Mouse (Mus musculus): ENCODE measurements at regions not wholly inside any gene's neighbourhood (a gene's known extent, or its start where the extent isn't known, plus 50 kb on each side); places are given as distances from the start of the nearest gene placed in this dataset.

GRCm38 (mm10) chr8:10722742-10723141 is 285.5 kb downstream of the Irs2 start:
- intact Hi-C loops (cut with DNase I): no loop called here
- no peak for DNase-seq

DNA sequence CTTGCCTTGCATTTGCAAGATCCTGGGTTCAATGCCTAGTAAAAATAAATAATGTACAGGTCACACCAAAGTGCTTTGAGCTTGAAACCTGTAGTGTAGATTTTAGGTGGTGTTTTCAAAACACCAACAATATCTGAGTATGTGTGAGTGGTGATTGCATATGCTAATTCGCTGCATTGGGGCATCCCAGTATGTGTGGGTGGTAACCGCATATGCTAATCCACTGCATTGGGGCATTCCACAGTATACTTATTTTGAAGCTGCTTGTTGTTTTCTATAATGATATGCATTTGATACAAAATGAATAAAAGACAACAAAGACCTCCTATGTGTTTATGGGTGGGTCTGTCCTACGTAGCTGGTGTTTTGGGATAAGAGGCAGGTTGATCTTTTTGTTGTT is 285.9 kb downstream of the Irs2 start:
- DNase-seq: no peak
- intact Hi-C loops (cut with DNase I): no loop called here

GRCm38 (mm10) chr8:10721146-10721862 is 287.0 kb downstream of the Irs2 start:
- intact Hi-C loops (cut with DNase I): no loop called here
- DNase-seq: no peak

DNA sequence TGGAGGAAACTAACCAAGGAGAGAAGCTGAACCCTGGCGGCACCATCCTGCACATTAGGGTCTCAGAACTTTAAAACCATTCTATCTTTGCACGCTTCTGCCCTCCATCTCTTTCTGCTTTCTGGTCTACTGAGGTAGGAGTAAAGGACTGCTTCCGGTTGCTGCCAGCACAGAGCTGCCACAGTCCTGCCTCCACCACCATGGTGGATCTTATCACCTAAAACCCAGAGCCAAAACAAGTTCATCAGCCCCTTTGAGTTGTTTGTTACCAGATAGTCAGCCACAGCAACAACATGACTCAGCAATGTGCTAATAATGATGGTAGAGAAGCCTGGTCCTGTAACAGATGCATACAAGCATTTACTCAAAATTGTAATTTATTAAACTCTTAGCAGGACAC is 287.9 kb downstream of the Irs2 start:
- intact Hi-C loops (cut with DNase I): no loop called here
- DNase-seq: no peak

DNA sequence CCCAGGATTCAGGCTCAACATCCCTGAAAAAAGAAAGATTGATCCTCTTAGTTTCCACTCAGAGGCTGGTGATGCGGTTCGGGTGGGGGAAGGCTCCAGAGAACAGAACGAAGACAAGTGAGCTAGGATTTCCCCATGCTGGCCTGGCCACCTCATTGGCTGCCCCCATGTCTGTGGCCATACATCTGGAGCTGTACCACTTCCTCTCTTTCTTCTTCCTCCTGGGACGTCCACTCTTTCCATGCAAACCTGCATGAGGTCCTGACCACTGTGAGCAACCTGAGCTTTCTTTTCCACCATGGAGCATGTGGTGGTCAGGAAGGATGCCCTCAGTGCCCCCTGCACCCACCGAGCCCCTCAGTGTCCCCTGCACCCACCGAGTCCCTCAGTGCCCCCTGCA is 288.8 kb downstream of the Irs2 start:
- intact Hi-C loops (cut with DNase I): no loop called here
- DNase-seq: no peak

GRCm38 (mm10) chr8:10717297-10717696 is 291.0 kb downstream of the Irs2 start:
- no peak for DNase-seq
- intact Hi-C loops (cut with DNase I): no loop called here

DNA sequence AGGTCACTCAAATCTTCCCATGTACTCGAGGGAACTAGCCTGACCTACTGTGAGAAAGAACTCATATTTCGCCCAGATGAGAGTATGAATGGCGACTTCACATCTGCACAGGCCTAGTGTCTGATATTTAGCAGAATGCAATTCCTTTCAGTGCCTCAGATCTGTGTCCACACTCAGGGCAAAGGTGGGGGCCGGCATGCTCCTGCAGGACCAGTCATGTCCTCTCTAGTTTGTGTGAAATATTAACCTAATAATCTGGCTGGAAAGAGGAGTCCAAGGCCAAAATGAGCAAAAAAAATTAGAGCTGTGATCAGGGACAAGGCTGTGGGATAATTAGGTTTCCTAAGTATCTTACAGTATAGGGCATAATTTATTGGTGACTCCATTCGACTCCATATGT is 292.1 kb downstream of the Irs2 start:
- intact Hi-C loops (cut with DNase I): no loop called here
- DNase-seq: no peak

DNA sequence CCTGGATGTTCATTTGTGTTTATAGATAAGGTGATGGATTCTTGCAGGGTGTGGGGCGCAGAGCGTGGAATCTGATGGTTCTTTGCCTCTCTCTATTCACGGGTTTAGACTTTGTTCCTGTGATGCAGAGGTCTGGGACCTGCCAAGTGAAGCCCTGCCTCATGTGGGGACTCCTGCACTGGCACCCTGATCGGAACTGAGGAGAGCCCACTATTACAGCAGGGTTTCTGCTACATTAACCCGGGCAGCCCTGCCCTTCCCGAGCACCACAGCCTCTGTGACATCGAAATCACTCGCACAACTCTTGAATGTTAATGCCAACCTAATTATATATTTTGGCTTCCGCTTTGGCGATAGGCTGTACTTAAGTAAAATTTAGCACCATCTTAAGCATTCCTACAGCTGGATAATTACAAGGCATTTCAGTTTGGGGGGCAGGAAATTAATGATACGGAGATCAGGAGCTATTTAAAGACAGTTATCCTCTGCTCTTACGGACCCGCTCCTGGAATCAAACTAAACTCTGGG is 294.7 kb downstream of the Irs2 start:
- intact Hi-C loops (cut with DNase I): no loop called here

DNA sequence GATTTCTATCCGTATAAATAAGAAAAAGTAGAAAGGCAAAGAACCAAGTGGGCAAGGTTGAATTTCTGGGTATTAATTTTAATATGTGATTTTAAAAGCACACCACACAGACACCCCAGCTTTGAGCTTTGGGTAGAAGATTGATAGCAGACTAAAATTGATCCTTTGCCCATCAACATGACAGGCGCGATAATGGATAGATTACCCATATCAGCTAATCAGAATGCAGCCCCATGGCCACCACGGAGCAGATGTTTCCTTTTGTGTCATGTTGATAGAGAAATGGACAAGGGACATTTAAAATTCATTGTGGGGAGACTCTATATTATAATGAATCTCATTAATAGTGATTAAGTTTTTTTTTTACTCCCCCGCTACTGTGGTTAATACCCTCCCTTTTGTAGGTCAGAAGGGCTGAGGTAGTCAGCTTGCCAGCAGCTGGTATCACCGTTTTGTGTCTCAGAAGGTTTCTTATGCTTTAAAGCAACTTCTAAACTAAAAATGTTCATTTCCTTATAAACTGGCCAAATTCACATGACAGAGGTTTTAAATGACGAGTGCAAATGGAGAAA is 296.1 kb downstream of the Irs2 start:
- intact Hi-C loops (cut with DNase I): no loop called here
- DNase-seq: no peak

More for the DNA sequence above, 294.7 kb downstream of the Irs2 start:
- DNase-seq: no peak

- DNase-seq: no peak
- intact Hi-C loops (cut with DNase I): no loop called here
These were observed 296.8 kb downstream of the Irs2 start for GRCm38 (mm10) chr8:10711474-10711873.

- intact Hi-C loops (cut with DNase I): no loop called here
These were observed 299.7 kb downstream of the Irs2 start for GRCm38 (mm10) chr8:10708509-10708908.

GRCm38 (mm10) chr8:10707122-10707521 is 301.1 kb downstream of the Irs2 start:
- intact Hi-C loops (cut with DNase I): no loop called here
- DNase-seq: no peak

More at GRCm38 (mm10) chr8:10708509-10708908, 299.7 kb downstream of the Irs2 start:
- DNase-seq: no peak

DNA sequence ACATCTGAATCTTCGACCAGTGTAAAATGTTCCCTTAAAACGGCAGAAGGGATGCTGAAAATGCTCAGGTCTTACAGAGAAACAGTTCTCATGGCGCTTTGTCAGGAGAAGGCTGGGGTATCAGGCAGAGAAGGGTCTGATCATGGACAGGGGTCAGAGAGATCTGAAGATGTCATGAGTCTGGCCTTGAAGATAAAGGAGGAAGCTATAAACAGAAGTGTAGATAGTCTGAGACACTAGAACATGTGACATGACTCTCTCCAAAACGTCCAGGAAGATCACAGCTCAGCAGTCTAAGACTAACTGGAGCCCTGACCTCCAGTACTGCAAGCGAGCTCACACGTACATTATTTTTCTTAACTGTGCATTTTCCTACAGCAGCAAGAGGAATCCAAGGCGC is 302.3 kb downstream of the Irs2 start:
- intact Hi-C loops (cut with DNase I): no loop called here
- no peak for DNase-seq

GRCm38 (mm10) chr8:10702755-10703154 is 305.5 kb downstream of the Irs2 start:
- intact Hi-C loops (cut with DNase I): no loop called here

DNA sequence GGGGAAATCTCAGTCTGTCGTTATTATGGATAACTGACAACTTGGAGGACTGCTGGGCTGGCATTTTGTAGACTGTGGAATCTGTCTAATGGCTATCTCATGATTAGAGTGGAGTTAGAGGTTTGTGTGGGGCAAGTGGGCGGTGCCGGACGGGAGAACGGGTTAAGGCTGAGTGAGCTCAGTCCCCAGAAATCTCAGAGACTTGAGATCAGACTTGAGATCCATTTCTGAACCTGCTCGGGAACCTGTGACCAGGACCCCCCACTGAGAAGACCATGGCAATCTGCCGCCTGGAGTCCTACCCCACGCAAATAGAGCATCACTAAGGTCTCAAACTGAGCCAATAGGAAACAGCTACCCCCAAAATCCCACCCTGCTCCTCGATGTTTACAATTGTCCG is 306.0 kb downstream of the Irs2 start:
- intact Hi-C loops (cut with DNase I): no loop called here
- no peak for DNase-seq

More at GRCm38 (mm10) chr8:10702755-10703154, 305.5 kb downstream of the Irs2 start:
- DNase-seq: no peak

- intact Hi-C loops (cut with DNase I): no loop called here
- DNase-seq: no peak
These were observed 306.6 kb downstream of the Irs2 start for GRCm38 (mm10) chr8:10701648-10702061.

DNA sequence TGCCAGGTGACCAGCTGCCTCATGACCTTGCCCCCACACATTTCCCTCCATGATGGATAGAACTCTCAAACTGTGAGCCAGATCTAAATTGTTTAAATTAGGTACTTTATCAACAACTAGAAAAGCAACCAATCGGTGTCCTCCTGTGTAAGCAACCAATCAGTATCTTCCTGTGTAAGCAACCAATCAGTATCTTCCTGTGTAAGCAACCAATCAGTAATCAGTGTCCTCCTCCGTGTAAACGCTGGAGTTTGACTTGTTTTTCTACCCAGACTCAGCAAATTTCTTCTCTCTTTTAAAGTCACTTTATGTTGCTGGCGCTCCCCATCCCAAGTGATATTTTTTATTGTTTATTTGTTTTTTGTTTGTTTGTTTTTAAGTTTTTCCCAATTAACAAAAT is 307.0 kb downstream of the Irs2 start:
- DNase-seq: no peak
- intact Hi-C loops (cut with DNase I): no loop called here

DNA sequence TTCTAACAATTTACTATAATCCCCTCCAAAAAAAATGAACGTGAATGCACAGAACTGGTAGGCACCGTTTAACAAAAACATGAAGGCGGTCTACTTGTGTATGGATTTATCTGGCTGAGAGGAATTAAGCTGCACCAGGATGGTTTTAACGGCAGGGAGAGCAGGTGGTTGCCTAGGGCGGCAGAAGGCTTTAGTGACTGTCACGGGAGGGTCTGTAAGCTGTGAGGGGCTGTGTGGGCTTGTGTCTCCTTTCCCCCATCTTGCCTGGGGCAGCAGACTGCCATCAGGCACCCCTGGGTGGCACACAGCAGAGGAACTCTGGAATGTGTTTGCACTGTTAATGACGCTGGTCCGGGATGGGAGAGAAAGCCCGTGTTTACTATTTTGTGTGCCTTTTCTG is 308.6 kb downstream of the Irs2 start:
- DNase-seq: no peak
- intact Hi-C loops (cut with DNase I): no loop called here

- intact Hi-C loops (cut with DNase I): no loop called here
- no peak for DNase-seq
These were observed 313.1 kb downstream of the Irs2 start for GRCm38 (mm10) chr8:10695181-10695580.

DNA sequence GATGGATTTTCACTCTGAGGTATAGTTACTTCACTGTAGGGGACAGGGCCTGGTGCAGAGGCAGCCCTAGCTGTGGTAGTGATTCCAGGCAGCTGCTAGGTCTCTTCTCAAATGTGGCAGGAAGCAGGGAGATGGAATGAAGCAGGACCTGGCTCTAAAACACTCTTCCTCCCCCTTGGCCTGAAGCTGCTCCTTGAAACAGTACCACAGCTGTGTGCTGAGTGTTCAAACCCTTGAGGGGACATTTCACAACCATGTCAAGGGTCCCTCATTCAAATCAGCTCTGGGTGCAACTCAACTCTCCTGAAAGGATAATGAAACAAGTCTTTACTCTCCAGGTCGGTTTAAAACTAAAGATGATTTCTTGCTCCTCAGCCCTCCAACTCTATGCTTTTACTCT is 317.6 kb downstream of the Irs2 start:
- intact Hi-C loops (cut with DNase I): no loop called here
- DNase-seq: no peak

DNA sequence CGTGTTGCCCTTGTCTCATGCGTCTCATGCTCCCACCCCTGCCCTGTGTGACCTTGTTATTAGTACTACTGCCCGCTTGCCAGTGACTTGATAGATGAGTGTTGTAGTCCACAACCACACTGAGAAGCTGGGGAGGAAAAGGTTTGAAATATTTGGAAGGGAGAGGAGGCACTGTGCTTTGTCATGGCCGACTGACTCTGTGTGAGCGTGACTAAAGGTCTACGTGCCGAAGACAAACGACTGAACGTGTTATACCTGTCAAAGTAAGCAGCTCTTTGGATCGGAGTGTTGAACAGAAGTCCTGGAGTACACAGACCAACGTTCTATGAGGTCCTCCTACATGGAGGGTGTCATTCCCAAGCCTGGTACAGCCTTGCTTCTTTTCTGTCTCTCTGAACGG is 318.4 kb downstream of the Irs2 start:
- intact Hi-C loops (cut with DNase I): no loop called here
- no peak for DNase-seq

GRCm38 (mm10) chr8:10687867-10688561 is 320.2 kb downstream of the Irs2 start:
- no peak for DNase-seq
- intact Hi-C loops (cut with DNase I): no loop called here

All from gastrocnemius, postnatal 36 days (tissue).